Mouse (Mus musculus): ENCODE results near the gene E330034G19Rik. TPM values are rescaled to one million over a fixed set of nuclear protein-coding genes. Genes with fewer than 3 reads are reported as not detected.

E330034G19Rik gene
- total and polyA plus RNA-seq, 2 experiments from 2014 or later: 0.11 TPM; not detected in 1

DNA sequence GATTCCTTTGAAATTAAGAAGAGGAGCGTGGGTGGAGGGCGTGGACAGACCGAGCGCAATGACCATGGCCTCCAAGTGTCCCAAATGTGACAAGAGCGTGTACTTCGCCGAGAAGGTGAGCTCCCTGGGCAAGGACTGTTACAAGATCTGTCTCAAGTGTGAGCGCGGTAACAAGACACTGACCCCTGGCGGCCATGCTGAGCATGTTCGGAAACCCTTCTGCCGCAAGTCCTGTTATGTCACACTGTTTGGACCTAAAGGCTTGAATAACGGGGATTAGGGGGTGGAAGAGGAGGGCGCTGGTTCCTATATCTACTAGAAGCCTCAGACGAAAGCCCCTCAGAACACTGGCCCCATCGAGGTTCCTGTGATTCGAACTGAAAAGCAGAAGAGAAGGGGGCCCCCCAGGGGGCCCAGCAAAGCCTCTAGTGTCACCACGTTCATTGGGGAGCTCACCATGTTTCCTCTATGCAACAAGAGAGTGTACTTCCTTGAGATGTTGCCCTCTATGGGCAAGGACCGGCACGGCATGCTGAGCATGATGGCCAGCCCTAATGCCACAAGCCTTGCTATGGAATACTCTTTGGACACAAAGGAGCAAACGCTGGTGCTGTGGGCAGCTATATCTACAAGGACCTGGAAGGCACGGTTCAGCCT, 65.4 kb downstream of the E330034G19Rik start:
- peak; percentile 24 for DNase-seq (ENCODE audit: low spot score)
- ATAC-seq (ENCODE audit: low FRiP score): no peak
- Histone ChIP-seq H3K4me1 (ENCODE audit: insufficient read depth, low read length) (no peaks in the 10 kb centered on the region), H3K4me3 (ENCODE audit: low read depth, low read length) (no peak overlapping the region), H3K9ac (replicated peaks; ENCODE audit: low read length, poor library complexity, severe bottlenecking) (no peak overlapping the region), H3K4me2 (ENCODE audit: low read depth, low read length, poor library complexity, severe bottlenecking) (no peak overlapping the region), H3K27ac (ENCODE audit: low read depth, low read length) (no peak overlapping the region), H3K36me3 (ENCODE audit: insufficient read depth, low read length) (no peaks in the 10 kb centered on the region), H3K9me3 (ENCODE audit: low read length) (no peaks in the 10 kb centered on the region), H3K27me3 (ENCODE audit: insufficient read depth, low read length) (no peaks in the 10 kb centered on the region)
- WGBS: 64% methylated on average over 22 of the region's 22 CpGs
- peak; percentile 67 for TF ChIP-seq CTCF (IDR thresholded peaks at IDR 0.05)

Other genes starting within 250 kb of the E330034G19Rik start
- 84.3 and 87.4 TPM in 2 replicates for gene Dlg5, start 47.3 kb upstream of the E330034G19Rik start, total RNA-seq (2014; rRNA removed)
- gene Dlg5, start 47.3 kb upstream of the E330034G19Rik start, polyA plus RNA-seq (2015; fragmentation: Nextera tagmentation; extraction: Ambion mirVana): 15.3 and 17.9 TPM in 2 replicates
- 22.0 and 24.3 TPM in 2 replicates for gene Polr3a, start 193.8 kb downstream of the E330034G19Rik start, total RNA-seq (2014; rRNA removed)
- 12.5 and 14.6 TPM in 2 replicates for gene Polr3a, start 193.8 kb downstream of the E330034G19Rik start, polyA plus RNA-seq (2015; fragmentation: Nextera tagmentation; extraction: Ambion mirVana)
- 1,066 and 1,223 TPM in 2 replicates for gene Rps24, start 193.9 kb downstream of the E330034G19Rik start, total RNA-seq (2014; rRNA removed)
- 799 and 839 TPM in 2 replicates for gene Rps24, start 193.9 kb downstream of the E330034G19Rik start, polyA plus RNA-seq (2015; fragmentation: Nextera tagmentation; extraction: Ambion mirVana)